Mouse (Mus musculus) spleen, adult 2 months (tissue): ENCODE data around the gene Coro1b.

Source experiments
- CTCF ChIP-seq: fragments of 200-500 bp; IDR thresholded peaks from 2 replicates; pipeline ENCODE4 v1.5.1; 2011; ENCODE audit warnings: mild to moderate bottlenecking, inconsistent platforms; ENCODE audit not compliant: insufficient read depth, insufficient read length, insufficient replicate concordance; ENCODE audit errors: extremely low read depth
- POLR2A ChIP-seq: fragments of 200-500 bp; IDR thresholded peaks from 2 replicates; pipeline ENCODE4 v1.6.1; 2011; ENCODE audit warnings: low read depth, low read length, inconsistent platforms

DNA sequence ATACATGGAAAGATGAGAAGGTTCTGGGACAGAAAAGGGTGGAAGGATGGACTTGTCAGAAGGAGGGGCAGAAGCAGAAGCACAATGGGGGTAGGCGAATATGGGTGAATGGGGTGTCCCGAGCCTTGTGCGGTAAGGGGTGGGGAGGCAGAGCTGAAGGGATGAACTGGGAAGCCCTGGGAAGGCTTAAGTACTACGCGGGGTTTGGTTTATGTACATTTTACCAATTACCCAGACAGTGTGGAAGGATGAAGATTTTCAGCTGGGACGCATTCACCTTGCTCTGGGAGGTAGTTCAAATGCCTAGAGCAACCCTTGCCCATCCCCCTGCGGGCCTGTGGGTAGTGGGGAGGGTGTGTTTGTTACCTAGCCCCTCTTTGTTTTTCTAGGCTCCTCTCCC lies 53.7 kb downstream of the Coro1b start:
- no peak for TF ChIP-seq CTCF
- no peak for TF ChIP-seq POLR2A
